Mouse (Mus musculus) hindbrain, embryonic 12.5 days (tissue): ENCODE data around the gene Gm20390. TPM values are rescaled to one million over a fixed set of nuclear protein-coding genes. Genes with fewer than 3 reads are reported as not detected.
A peak's percentile ranks its signal among the peaks of the same experiment; 100 is the strongest.

Experiments used
- ATAC-seq: fragments of 200-750 bp; cut with Nextera tagmentation; 2 replicates; pipeline ENCODE4 v1.8.0; 2017; ENCODE audit warnings: moderate TSS enrichment; ENCODE audit not compliant: low FRiP score
- H3K27ac ChIP-seq: fragments of 300-500 bp; sonication (generic); 2 replicates; pipeline ENCODE4 v1.5.1; 2016; ENCODE audit warnings: mild to moderate bottlenecking
- H3K27me3 ChIP-seq: fragments of 300-500 bp; sonication (generic); 2 replicates; pipeline ENCODE4 v1.6.1; 2016; ENCODE audit warnings: mild to moderate bottlenecking
- H3K36me3 ChIP-seq: fragments of 300-500 bp; sonication (generic); 2 replicates; pipeline ENCODE4 v1.6.1; 2016; ENCODE audit warnings: mild to moderate bottlenecking
- H3K4me1 ChIP-seq: fragments of 300-500 bp; sonication (generic); 2 replicates; pipeline ENCODE4 v1.6.1; 2016
- H3K4me2 ChIP-seq: fragments of 300-500 bp; sonication (generic); replicated peaks from 2 replicates; pipeline ENCODE4 v1.6.1; 2016; ENCODE audit warnings: mild to moderate bottlenecking
- H3K4me3 ChIP-seq: fragments of 300-500 bp; sonication (generic); 2 replicates; pipeline ENCODE4 v1.5.1; 2016; ENCODE audit warnings: mild to moderate bottlenecking
- H3K9ac ChIP-seq: fragments of 300-500 bp; sonication (generic); 2 replicates; pipeline ENCODE4 v1.6.1; 2016; ENCODE audit warnings: mild to moderate bottlenecking, moderate library complexity
- H3K9me3 ChIP-seq: fragments of 300-500 bp; sonication (generic); replicated peaks from 2 replicates; pipeline ENCODE4 v1.6.1; 2016; ENCODE audit warnings: mild to moderate bottlenecking
- WGBS: fragments of 180-500 bp; shearing (Covaris S2); methylation state at CpG from one replicate; pipeline ENCODE4 v1.1.7; 2016; 5-methylcytosine and 5-hydroxymethylcytosine counted together
- polyA plus RNA-seq: library from polyadenylated mRNA; unstranded; fragments of >200 nt; fragmentation: Nextera tagmentation; extraction: Ambion mirVana; gene quantifications from 2 replicates; pipeline ENCODE4 v1.2.1, GENCODE M21; 2016

The Gm20390 gene
- polyA plus RNA-seq, 1 experiment from 2014 or later: 355 TPM

DNA sequence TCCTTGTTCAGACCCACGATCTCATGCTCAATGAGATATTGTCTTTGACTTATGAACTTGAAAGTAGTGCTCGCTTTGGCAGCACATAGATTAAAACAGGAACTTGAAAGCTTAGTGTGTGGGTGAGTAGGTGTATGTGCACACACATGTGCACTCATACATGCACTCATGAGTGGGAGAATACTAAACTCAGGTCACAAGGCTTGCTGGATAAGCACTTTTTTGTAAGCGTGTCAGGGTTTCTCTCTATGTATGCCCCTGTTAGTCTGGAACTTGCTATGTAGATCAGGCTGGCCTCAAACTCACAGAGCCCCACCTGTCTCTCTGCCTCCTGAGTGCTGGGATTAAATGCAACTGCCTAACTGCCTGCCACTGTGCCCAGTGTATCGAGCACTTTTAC is 18.9 kb upstream of the Gm20390 start:
- Histone ChIP-seq H3K4me1 (no peaks in the 10 kb centered on the region), H3K27ac (no peak overlapping the region), H3K4me2 (no peak overlapping the region), H3K9me3 (no peaks in the 10 kb centered on the region), H3K27me3 (no peaks in the 10 kb centered on the region), H3K36me3 (no peaks in the 10 kb centered on the region), H3K4me3 (no peak overlapping the region), H3K9ac (no peak overlapping the region)
- no peak for ATAC-seq
- 85% methylated on average over 4 of the region's 4 CpGs for WGBS

DNA sequence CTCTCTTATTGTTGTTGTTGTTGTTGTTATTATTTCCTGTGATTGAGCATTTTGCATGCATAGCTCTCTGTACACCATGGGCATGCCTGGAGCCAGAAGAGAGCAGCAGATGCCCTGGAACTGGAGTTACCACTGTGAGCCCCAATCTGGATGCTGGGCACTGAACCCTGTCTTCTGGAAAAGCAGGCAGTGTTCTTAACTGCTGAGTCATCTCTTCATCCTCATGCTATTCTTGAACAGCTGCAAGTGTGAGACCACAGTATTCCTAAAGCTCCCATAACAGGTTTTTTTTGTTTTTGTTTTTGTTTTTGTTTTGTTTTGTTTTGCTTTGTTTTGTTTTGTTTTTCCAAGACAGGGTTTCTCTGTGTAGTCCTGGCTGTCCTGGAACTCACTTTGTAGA is 18.2 kb upstream of the Gm20390 start:
- Histone ChIP-seq H3K27me3 (no peaks in the 10 kb centered on the region), H3K36me3 (no peaks in the 10 kb centered on the region), H3K9ac (no peak overlapping the region), H3K4me2 (no peak overlapping the region), H3K4me1 (no peaks in the 10 kb centered on the region), H3K4me3 (no peak overlapping the region), H3K27ac (no peak overlapping the region), H3K9me3 (no peaks in the 10 kb centered on the region)
- ATAC-seq: no peak

DNA sequence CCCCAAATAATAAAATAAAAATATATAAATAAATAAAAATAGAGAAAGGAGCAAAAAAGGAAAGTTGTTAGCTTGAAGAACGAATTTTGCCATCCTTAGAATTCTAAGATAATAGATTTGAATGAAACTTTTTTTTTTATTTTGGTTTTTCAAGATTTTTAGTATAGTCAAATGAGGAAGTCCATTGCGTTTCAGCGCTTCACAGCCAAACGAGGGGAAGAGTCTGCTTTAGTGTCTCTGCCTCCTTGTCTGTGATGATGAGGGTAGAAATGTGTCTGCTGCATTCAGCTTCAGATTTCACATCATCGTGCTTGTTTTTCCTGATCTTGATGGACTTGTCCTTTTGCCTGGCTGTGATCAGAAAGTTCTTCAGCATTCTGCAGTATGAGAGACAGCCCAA is 17.2 kb upstream of the Gm20390 start:
- H3K9me3 ChIP-seq: no peaks in the 10 kb centered on the region
- no peaks in the 10 kb centered on the region for H3K36me3 ChIP-seq
- no peak overlapping the region for H3K4me3 ChIP-seq
- H3K4me1 ChIP-seq: no peaks in the 10 kb centered on the region
- no peak for ATAC-seq
- no peak overlapping the region for H3K9ac ChIP-seq
- H3K27me3 ChIP-seq: no peaks in the 10 kb centered on the region
- 91% methylated on average over 5 of the region's 5 CpGs for WGBS
- no peak overlapping the region for H3K27ac ChIP-seq
- no peak overlapping the region for H3K4me2 ChIP-seq

DNA sequence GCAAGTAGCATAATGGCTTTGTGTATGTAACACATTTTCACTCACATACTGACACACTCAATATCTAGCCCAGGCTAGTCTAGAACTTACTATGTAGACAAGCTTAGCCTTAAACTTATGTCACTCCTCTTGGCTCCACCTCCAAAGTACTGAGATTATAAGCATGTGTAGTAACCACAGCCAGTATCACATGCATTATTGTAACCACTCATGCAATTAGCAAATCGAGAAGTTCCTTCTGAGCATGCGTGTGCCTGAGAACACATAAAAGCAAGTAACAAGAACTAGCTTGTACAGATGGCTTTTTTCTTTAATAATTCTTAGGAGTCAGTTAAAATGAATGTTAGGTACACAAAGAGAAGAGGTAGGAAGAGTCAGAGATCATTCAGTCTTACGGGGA is 16.5 kb upstream of the Gm20390 start:
- no peak overlapping the region for H3K9ac ChIP-seq
- no peaks in the 10 kb centered on the region for H3K36me3 ChIP-seq
- H3K4me1 ChIP-seq: no peaks in the 10 kb centered on the region
- H3K4me3 ChIP-seq: no peak overlapping the region
- no peak for ATAC-seq
- H3K4me2 ChIP-seq: no peak overlapping the region
- H3K27me3 ChIP-seq: no peaks in the 10 kb centered on the region
- H3K9me3 ChIP-seq: no peaks in the 10 kb centered on the region
- 90% methylated on average over 3 of the region's 3 CpGs for WGBS
- H3K27ac ChIP-seq: no peak overlapping the region

DNA sequence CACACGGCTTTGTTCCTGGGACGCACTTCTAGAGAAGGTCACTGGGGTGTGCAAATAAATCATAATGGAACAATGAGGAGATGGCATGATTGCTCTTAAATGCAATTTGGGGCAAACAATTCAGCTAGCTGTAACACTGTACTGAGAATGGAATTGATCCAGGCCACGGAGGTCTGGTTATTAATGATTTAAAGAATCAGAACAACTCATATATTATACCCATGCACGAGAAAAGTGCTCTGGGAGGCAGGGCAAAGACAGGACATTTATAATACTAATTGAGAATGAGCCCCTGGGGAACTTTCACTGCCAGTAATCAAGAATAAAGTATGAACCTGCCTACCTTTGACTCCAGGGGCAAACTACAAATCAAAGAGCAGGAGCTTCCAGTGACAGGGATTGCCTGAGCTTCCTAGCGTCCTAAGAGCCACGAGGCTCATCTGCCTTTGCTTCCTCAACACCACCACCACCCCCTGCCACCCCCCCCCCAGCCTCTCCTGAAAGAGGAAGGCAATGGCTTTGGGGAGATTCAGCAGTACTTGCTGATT is 11.5 kb upstream of the Gm20390 start:
- Histone ChIP-seq H3K36me3 (no peaks in the 10 kb centered on the region), H3K9me3 (no peaks in the 10 kb centered on the region), H3K4me1 (no peaks in the 10 kb centered on the region), H3K9ac (no peak overlapping the region), H3K27me3 (no peaks in the 10 kb centered on the region), H3K27ac (no peak overlapping the region), H3K4me2 (no peak overlapping the region), H3K4me3 (no peak overlapping the region)
- no peak for ATAC-seq
- 39% methylated on average over 6 of the region's 6 CpGs for WGBS

DNA sequence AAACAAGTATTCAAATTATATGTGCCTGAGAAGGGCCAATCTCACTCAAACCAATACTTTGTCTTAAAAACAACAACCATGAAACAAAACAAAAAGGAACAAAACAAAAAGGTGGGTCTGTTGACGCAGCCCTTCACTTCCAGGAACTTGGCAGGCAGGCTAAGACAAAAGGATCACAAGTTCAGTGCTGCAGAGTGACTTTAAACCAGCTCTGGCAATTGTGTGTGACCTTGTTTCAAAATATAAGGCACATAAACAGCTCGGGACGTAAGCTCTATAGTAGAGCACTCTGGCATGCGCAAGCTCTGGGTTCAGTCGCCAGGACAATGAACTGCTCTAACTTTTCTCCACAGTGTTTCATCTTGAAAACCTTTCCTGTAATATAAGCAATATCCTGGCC is 4.9 kb upstream of the Gm20390 start:
- no peak overlapping the region for H3K9ac ChIP-seq
- H3K4me1 ChIP-seq: peaks cover 9% of the 10 kb centered on the region
- no peak overlapping the region for H3K4me2 ChIP-seq
- H3K4me3 ChIP-seq: no peak overlapping the region
- no peaks in the 10 kb centered on the region for H3K36me3 ChIP-seq
- H3K27me3 ChIP-seq: no peaks in the 10 kb centered on the region
- ATAC-seq: no peak
- no peak overlapping the region for H3K27ac ChIP-seq
- no peaks in the 10 kb centered on the region for H3K9me3 ChIP-seq
- 85% methylated on average over 5 of the region's 5 CpGs for WGBS

DNA sequence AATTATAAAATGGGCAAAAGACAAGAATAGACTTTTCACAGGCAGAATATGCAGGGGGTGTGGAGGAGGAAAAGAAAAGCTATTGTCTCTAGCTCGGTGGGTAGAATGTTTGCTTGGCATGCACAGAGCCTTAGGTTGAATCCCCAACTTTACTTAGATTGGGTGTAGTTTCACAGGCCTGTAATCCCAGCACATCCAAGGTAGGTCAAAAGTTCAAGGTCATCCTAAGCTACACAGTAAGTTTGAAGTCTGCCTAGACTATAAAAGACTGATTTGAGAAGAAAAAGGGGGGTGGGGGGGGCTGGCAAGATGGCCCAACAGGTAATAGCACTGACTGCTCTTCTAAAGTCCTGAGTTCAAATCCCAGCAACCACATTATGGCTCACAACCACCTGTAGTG is 1.7 kb upstream of the Gm20390 start:
- Histone ChIP-seq H3K36me3 (peaks cover 10% of the 10 kb centered on the region), H3K27me3 (no peaks in the 10 kb centered on the region), H3K4me1 (peaks cover 17% of the 10 kb centered on the region), H3K9me3 (no peaks in the 10 kb centered on the region), H3K4me3 (no peak overlapping the region), H3K9ac (no peak overlapping the region), H3K4me2 (no peak overlapping the region), H3K27ac (no peak overlapping the region)
- WGBS: 65% methylated on average over 1 of the region's 1 CpGs
- ATAC-seq: no peak

DNA sequence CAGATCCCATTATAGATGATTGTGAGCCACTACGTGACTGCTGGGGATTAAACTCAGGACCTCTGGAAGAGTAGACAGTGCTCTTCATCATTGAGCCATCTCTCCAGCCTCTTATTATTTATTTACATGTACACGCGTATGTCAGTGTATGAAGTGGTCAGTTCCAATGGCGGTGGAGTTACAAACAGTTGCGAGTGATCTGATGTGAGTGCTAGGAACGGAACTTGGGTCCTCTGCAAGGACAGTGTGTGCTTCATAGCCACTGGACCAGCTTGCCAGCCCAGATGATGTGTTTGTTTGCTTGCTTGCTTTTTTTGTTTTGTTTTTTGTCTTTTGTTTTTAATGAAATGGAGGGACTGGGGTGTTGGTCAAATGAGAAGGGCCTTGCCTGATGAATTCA is 1.1 kb upstream of the Gm20390 start:
- ATAC-seq: no peak
- Histone ChIP-seq H3K27me3 (no peaks in the 10 kb centered on the region), H3K4me3 (no peak overlapping the region), H3K27ac (no peak overlapping the region), H3K36me3 (peaks cover 16% of the 10 kb centered on the region), H3K4me2 (peak overlapping the region; percentile 64), H3K9ac (no peak overlapping the region), H3K9me3 (no peaks in the 10 kb centered on the region), H3K4me1 (peaks cover 17% of the 10 kb centered on the region)
- WGBS: 93% methylated on average over 6 of the region's 6 CpGs

DNA sequence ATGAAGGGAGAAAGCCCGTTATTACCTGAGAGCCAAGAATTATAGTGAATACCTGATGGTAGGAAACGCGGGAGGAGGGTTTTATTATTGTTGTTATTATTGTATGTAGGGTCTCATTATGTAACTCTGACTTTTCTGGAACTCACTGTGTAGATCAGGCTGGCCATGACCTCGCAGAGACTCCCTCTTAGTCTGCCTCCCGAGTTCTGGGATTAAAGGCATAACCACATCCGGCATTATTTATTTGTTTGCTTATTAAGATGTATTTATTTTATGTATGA is 695 bp upstream of the Gm20390 start:
- no peak for ATAC-seq
- no peaks in the 10 kb centered on the region for H3K9me3 ChIP-seq
- WGBS: 42% methylated on average over 6 of the region's 6 CpGs
- peak overlapping the region; percentile 64 for H3K4me2 ChIP-seq
- peaks cover 20% of the 10 kb centered on the region for H3K36me3 ChIP-seq
- H3K4me3 ChIP-seq: peak overlapping the region; percentile 70
- 0 out of 2 replicates have a peak overlapping the region, but pooled peaks have one; percentile 15 for H3K9ac ChIP-seq
- peak overlapping the region; percentile 60 for H3K27ac ChIP-seq
- no peaks in the 10 kb centered on the region for H3K27me3 ChIP-seq
- H3K4me1 ChIP-seq: peaks cover 17% of the 10 kb centered on the region

DNA sequence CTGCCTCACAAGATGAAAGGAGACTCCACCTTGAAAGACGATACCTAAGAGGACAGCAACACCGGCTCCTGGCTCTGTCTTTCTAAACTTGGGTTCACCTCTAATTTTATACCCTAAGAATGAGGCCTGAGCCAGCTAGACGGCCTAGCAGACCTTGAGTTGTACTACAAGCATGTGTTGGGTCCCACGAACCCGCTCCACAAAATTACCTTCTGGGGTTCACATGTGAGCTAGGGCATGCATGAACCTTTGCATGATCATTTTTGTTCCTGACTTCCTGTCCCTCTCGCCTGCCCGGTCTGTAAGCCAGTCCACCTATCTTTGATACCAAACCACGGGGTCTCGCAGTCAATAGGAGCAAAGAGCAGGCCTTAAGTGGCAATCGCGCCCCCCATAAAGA is 712 bp downstream of the Gm20390 start:
- H3K27ac ChIP-seq: peak overlapping the region; percentile 79
- H3K4me1 ChIP-seq: peaks cover 17% of the 10 kb centered on the region
- peak; percentile 1; the same call in 1 of the 2 replicates for ATAC-seq

DNA sequence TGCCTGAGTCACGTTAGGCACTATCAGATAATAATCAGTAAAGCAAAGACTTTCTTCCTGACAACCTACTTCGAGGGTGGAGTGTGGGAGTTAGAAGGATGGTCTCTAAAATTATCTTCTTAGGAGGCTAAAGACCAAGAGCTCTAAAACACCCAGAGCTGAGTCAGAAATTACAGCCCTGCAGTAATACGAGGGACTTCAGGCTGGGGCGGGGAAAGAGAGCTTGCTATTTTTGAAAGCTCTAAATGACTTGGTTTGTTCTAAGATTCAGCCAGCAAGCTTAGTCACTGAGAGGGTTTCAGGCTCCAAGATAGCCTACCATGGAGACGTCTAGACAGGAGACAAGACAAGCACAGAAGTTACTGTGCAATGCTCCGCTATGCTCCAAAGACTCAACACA is 2.7 kb downstream of the Gm20390 start:
- peaks cover 17% of the 10 kb centered on the region for H3K4me1 ChIP-seq
- peaks cover 52% of the 10 kb centered on the region for H3K36me3 ChIP-seq
- no peak overlapping the region for H3K9ac ChIP-seq
- ATAC-seq: no peak
- no peaks in the 10 kb centered on the region for H3K9me3 ChIP-seq
- no peak overlapping the region for H3K4me3 ChIP-seq
- H3K27ac ChIP-seq: no peak overlapping the region
- no peaks in the 10 kb centered on the region for H3K27me3 ChIP-seq
- WGBS: 97% methylated on average over 6 of the region's 6 CpGs
- no peak overlapping the region for H3K4me2 ChIP-seq

More for the DNA sequence above, 712 bp downstream of the Gm20390 start:
- peak overlapping the region; percentile 64 for H3K4me2 ChIP-seq
- no peaks in the 10 kb centered on the region for H3K27me3 ChIP-seq
- 7% methylated on average over 11 of the region's 11 CpGs for WGBS
- peak overlapping the region; percentile 70 for H3K4me3 ChIP-seq
- H3K9me3 ChIP-seq: no peaks in the 10 kb centered on the region
- peaks cover 33% of the 10 kb centered on the region for H3K36me3 ChIP-seq
- H3K9ac ChIP-seq: peak overlapping the region; percentile 66

DNA sequence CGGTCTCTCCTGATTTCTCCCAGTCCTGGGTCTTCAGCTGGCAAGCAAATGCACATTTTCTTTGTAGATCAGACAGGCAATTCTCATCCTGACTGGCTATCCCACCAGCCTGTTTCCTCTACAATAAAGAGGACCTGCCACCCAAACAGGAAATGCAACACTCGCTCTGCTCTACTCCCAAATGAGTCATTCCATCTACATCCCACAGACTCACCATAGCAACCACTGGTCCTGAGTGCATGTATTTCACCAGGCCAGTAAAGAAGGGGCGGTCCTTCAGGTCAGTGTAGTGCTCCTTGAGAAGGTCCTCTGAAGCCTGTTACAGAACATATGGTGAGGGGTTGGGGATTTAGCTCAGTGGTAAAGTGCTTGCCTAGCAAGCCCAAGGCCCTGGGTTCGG is 5.1 kb downstream of the Gm20390 start:
- peaks cover 74% of the 10 kb centered on the region for H3K36me3 ChIP-seq
- no peaks in the 10 kb centered on the region for H3K27me3 ChIP-seq

DNA sequence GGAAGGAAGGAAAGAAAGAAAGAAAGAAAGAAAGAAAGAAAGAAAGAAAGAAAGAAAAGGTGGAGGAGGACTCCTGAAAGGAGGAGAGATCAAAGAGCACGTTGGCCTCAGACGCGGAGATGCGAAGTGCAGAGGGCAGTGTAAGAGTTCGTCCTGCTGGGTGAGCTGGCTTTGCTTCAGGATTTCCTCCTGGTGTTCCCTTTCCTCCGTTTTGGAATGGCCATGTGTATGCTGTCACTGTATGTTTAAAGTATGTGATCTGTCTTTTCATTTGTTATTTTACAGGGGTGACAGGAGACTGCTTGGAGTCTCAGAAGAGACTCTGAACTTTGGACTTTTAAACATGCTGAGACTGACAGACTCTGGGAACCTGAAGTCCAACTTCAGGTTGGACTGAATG is 6.6 kb downstream of the Gm20390 start:
- WGBS: 92% methylated on average over 6 of the region's 6 CpGs
- no peaks in the 10 kb centered on the region for H3K27me3 ChIP-seq
- H3K9me3 ChIP-seq: no peaks in the 10 kb centered on the region
- peaks cover 80% of the 10 kb centered on the region for H3K36me3 ChIP-seq
- peaks cover 3% of the 10 kb centered on the region for H3K4me1 ChIP-seq
- H3K9ac ChIP-seq: no peak overlapping the region
- H3K4me3 ChIP-seq: no peak overlapping the region
- H3K27ac ChIP-seq: no peak overlapping the region
- no peak for ATAC-seq
- no peak overlapping the region for H3K4me2 ChIP-seq

More for the DNA sequence above, 5.1 kb downstream of the Gm20390 start:
- Histone ChIP-seq H3K27ac (no peak overlapping the region), H3K4me3 (no peak overlapping the region), H3K9me3 (no peaks in the 10 kb centered on the region), H3K4me2 (no peak overlapping the region), H3K9ac (no peak overlapping the region), H3K4me1 (peaks cover 8% of the 10 kb centered on the region)
- no peak for ATAC-seq
- WGBS: 69% methylated on average over 4 of the region's 4 CpGs
